Mouse (Mus musculus): ENCODE results near the gene Fam229b. TPM values are rescaled to one million over a fixed set of nuclear protein-coding genes. Genes with fewer than 3 reads are reported as not detected.

Gene Fam229b
- total RNA-seq, 4 experiments from 2014 or later, result 11.0 to 16.4 (median 13.0) TPM

DNA sequence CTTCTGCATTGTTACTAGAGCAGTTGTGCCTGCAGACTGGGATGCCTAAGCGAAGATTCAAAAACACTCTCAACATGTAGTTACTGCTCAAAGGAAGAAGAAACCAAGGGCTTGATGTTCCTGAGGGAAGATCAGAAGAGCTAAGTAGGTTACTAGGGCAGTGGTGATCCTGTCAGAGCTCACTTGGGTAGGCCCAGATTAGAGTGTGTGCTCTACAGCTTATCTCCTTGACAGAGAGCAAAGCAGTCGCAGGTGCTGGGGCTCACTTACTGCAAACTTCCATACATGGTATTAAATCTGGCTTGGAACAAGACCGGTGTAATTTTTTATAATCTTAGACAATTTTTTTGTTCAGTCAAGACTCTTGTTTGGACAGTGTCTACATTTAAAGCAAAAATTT lies 4.1 kb upstream of the Fam229b start:
- no peak for DNase-seq (ENCODE audit: low spot score in 2 of 2)

- no peak for DNase-seq (ENCODE audit: low spot score in 2 of 2)
Observed at GRCm38 (mm10) chr10:39121412-39121811, 12.3 kb downstream of the Fam229b start.

GRCm38 (mm10) chr10:39109489-39109874 lies 24.2 kb downstream of the Fam229b start:
- no peak for DNase-seq (ENCODE audit: low spot score in 2 of 2)

- DNase-seq (ENCODE audit: low spot score in 2 of 2), result no peak
Observed at GRCm38 (mm10) chr10:39108837-39109488, 24.8 kb downstream of the Fam229b start.

DNA sequence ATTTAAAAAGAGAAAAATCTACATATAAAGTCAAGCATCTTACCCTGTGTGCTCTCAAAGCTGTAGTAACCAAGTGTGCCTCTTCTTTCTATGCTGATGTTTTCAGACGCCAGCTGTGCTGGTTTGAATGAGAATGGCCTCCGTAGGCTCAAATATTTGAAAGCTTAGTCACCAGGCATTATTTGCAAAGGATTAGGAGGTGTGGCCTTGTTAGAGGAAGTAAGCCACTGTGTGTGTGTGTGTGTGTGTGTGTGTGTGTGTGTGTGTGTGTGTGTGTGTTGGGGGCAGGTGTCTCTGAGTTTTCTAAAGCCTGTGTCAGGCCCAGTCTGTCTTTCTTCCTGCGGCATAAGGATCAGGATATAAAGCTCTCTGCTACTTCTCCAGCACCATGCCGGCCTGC lies 26.8 kb downstream of the Fam229b start:
- no peak for DNase-seq (ENCODE audit: low spot score in 2 of 2)

- DNase-seq (ENCODE audit: low spot score in 2 of 2), result no peak
Observed at GRCm38 (mm10) chr10:39106413-39106812, 27.3 kb downstream of the Fam229b start.

GRCm38 (mm10) chr10:39104803-39105449 lies 28.8 kb downstream of the Fam229b start:
- DNase-seq (ENCODE audit: low spot score in 2 of 2), result no peak

DNA sequence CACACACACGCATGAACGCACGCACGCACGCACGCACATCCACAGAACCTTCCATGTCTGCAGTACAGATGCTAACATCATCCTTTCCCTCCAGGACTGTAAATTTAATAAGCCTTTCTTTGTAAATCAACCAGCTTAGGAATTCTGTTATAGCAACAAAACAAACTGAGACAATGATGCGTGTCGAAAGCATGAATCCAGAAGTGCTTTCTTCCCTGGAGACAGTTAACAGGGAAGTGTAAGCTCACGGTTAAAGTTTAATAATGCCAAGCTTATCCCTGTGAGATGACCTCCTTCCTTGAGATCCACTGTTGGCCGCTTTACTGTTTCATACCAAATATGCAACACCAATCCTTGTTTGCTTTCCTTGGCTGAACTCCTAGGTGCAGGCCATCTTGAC lies 35.0 kb downstream of the Fam229b start:
- DNase-seq (ENCODE audit: low spot score in 2 of 2), result no peak

GRCm38 (mm10) chr10:39096981-39097380 lies 36.7 kb downstream of the Fam229b start:
- DNase-seq (ENCODE audit: low spot score in 2 of 2), result no peak

- no peak for DNase-seq (ENCODE audit: low spot score in 2 of 2)
Observed at GRCm38 (mm10) chr10:39072048-39072447, 61.7 kb downstream of the Fam229b start.

Other genes with a start within 250 kb of the Fam229b start
- 1 to 10 TPM; 4.8 to 8.1 (median 5.8) TPM for gene Lama4, start 168.4 kb downstream of the Fam229b start, total RNA-seq (2022)
- 1 to 10 TPM; 2.6 to 3.2 (median 3.1) TPM for gene Tube1, start 62 bp upstream of the Fam229b start, total RNA-seq (2022)
- under 1 TPM in 2 of 4 experiments, not detected in 2; 0.23 to 0.33 TPM for gene Ccn6, start 29.9 kb upstream of the Fam229b start, total RNA-seq (2022)
- gene Fyn, start 234.9 kb upstream of the Fam229b start, total RNA-seq (2022), result 100 to 1,000 TPM; 113 to 122 (median 118) TPM